Mouse (Mus musculus): ENCODE measurements at regions not wholly inside any gene's neighbourhood (a gene's known extent, or its start where the extent isn't known, plus 50 kb on each side); places are given as distances from the start of the nearest gene placed in this dataset.

GRCm38 (mm10) chr9:60931290-60931689 is 136.9 kb downstream of the Uaca start:
- no peak for ATAC-seq (replicated peaks)
- WGBS = 88% methylated on average over 1 of the region's 1 CpGs

GRCm38 (mm10) chr9:60936937-60937336 is 142.6 kb downstream of the Uaca start:
- H3K27ac ChIP-seq = no peak overlapping the region
- peaks cover 11% of the 10 kb centered on the region for H3K4me1 ChIP-seq
- WGBS = 90% methylated on average over 9 of the region's 9 CpGs
- H3K4me3 ChIP-seq = no peak overlapping the region
- no peaks in the 10 kb centered on the region for H3K27me3 ChIP-seq (replicated peaks)
- no peak for ATAC-seq (replicated peaks)
- H3K9me3 ChIP-seq = no peaks in the 10 kb centered on the region
- no peak overlapping the region for H3K4me2 ChIP-seq
- H3K36me3 ChIP-seq (replicated peaks) = no peaks in the 10 kb centered on the region
- no peak overlapping the region for H3K9ac ChIP-seq

More at GRCm38 (mm10) chr9:60931290-60931689, 136.9 kb downstream of the Uaca start:
- Histone ChIP-seq H3K27ac (no peak overlapping the region), H3K4me2 (no peak overlapping the region), H3K9me3 (no peaks in the 10 kb centered on the region), H3K4me3 (no peak overlapping the region), H3K4me1 (no peaks in the 10 kb centered on the region), H3K9ac (no peak overlapping the region), H3K36me3 (replicated peaks) (no peaks in the 10 kb centered on the region), H3K27me3 (replicated peaks) (no peaks in the 10 kb centered on the region)

- H3K27ac ChIP-seq = no peak overlapping the region
Measured at GRCm38 (mm10) chr9:60939858-60940804, 145.8 kb downstream of the Uaca start.

GRCm38 (mm10) chr9:60947363-60947762 is 153.0 kb downstream of the Uaca start:
- Histone ChIP-seq H3K4me3 (no peak overlapping the region), H3K27me3 (replicated peaks) (peaks cover 10% of the 10 kb centered on the region; the same call in 1 of the 2 replicates), H3K9me3 (no peaks in the 10 kb centered on the region), H3K4me2 (no peak overlapping the region), H3K9ac (no peak overlapping the region), H3K4me1 (peaks cover 20% of the 10 kb centered on the region), H3K36me3 (replicated peaks) (no peaks in the 10 kb centered on the region), H3K27ac (no peak overlapping the region)
- 70% methylated on average over 15 of the region's 15 CpGs for WGBS
- ATAC-seq (replicated peaks) = no peak

More at GRCm38 (mm10) chr9:60939858-60940804, 145.8 kb downstream of the Uaca start:
- peak; percentile 86 for ATAC-seq (replicated peaks)
- H3K4me2 ChIP-seq = peak overlapping the region; percentile 16; the same call in 1 of the 2 replicates
- no peaks in the 10 kb centered on the region for H3K36me3 ChIP-seq (replicated peaks)
- H3K9ac ChIP-seq = no peak overlapping the region
- peaks cover 9% of the 10 kb centered on the region; the same call in 1 of the 2 replicates for H3K27me3 ChIP-seq (replicated peaks)
- H3K4me3 ChIP-seq = no peak overlapping the region
- WGBS = 22% methylated on average over 18 of the region's 18 CpGs
- peaks cover 11% of the 10 kb centered on the region for H3K4me1 ChIP-seq
- H3K9me3 ChIP-seq = no peaks in the 10 kb centered on the region

- no peak overlapping the region for H3K9ac ChIP-seq
- no peaks in the 10 kb centered on the region for H3K36me3 ChIP-seq (replicated peaks)
- peaks cover 7% of the 10 kb centered on the region; the same call in 1 of the 2 replicates for H3K27me3 ChIP-seq (replicated peaks)
- no peaks in the 10 kb centered on the region for H3K9me3 ChIP-seq
- H3K4me3 ChIP-seq = no peak overlapping the region
- 67% methylated on average over 10 of the region's 10 CpGs for WGBS
- H3K4me1 ChIP-seq = peaks cover 20% of the 10 kb centered on the region
- H3K27ac ChIP-seq = no peak overlapping the region
- no peak overlapping the region for H3K4me2 ChIP-seq
- no peak for ATAC-seq (replicated peaks)
Measured at GRCm38 (mm10) chr9:60948531-60949070, 154.3 kb downstream of the Uaca start.

GRCm38 (mm10) chr9:60950161-60950560 is 155.8 kb downstream of the Uaca start:
- WGBS = 89% methylated on average over 5 of the region's 5 CpGs
- Histone ChIP-seq H3K9me3 (no peaks in the 10 kb centered on the region), H3K9ac (no peak overlapping the region), H3K4me3 (no peak overlapping the region), H3K27me3 (replicated peaks) (0 out of 2 replicates have a peak, but pooled peaks cover under 1% of the 10 kb centered on the region), H3K27ac (no peak overlapping the region), H3K4me1 (peaks cover 20% of the 10 kb centered on the region), H3K36me3 (replicated peaks) (no peaks in the 10 kb centered on the region), H3K4me2 (no peak overlapping the region)
- ATAC-seq (replicated peaks) = no peak

GRCm38 (mm10) chr9:60951071-60951561 is 156.8 kb downstream of the Uaca start:
- Histone ChIP-seq H3K27me3 (replicated peaks) (no peaks in the 10 kb centered on the region), H3K9ac (no peak overlapping the region), H3K27ac (peak overlapping the region; percentile 43), H3K4me3 (no peak overlapping the region), H3K9me3 (no peaks in the 10 kb centered on the region), H3K4me1 (peaks cover 20% of the 10 kb centered on the region), H3K4me2 (no peak overlapping the region), H3K36me3 (replicated peaks) (no peaks in the 10 kb centered on the region)
- peak; percentile 58; the same call in 1 of the 2 replicates for ATAC-seq (replicated peaks)
- 4% methylated on average over 10 of the region's 10 CpGs for WGBS

- ATAC-seq (replicated peaks) = no peak
- Histone ChIP-seq H3K4me2 (no peak overlapping the region), H3K27ac (no peak overlapping the region), H3K4me1 (no peaks in the 10 kb centered on the region), H3K9me3 (no peaks in the 10 kb centered on the region), H3K27me3 (replicated peaks) (no peaks in the 10 kb centered on the region), H3K9ac (no peak overlapping the region), H3K36me3 (replicated peaks) (no peaks in the 10 kb centered on the region), H3K4me3 (no peak overlapping the region)
- 55% methylated on average over 5 of the region's 5 CpGs for WGBS
Measured at GRCm38 (mm10) chr9:60957438-60957837, 163.1 kb downstream of the Uaca start.

GRCm38 (mm10) chr9:60959537-60959936 is 165.2 kb downstream of the Uaca start:
- Histone ChIP-seq H3K9ac (no peak overlapping the region), H3K4me3 (no peak overlapping the region), H3K36me3 (replicated peaks) (no peaks in the 10 kb centered on the region), H3K9me3 (no peaks in the 10 kb centered on the region), H3K4me1 (no peaks in the 10 kb centered on the region), H3K27me3 (replicated peaks) (no peaks in the 10 kb centered on the region), H3K4me2 (no peak overlapping the region), H3K27ac (no peak overlapping the region)
- WGBS = 92% methylated on average over 6 of the region's 6 CpGs
- no peak for ATAC-seq (replicated peaks)

GRCm38 (mm10) chr9:60962086-60962485 is 167.7 kb downstream of the Uaca start:
- no peak overlapping the region for H3K4me2 ChIP-seq
- no peak for ATAC-seq (replicated peaks)
- H3K36me3 ChIP-seq (replicated peaks) = no peaks in the 10 kb centered on the region
- no peaks in the 10 kb centered on the region for H3K4me1 ChIP-seq
- no peaks in the 10 kb centered on the region for H3K9me3 ChIP-seq
- no peak overlapping the region for H3K4me3 ChIP-seq
- WGBS = 81% methylated on average over 4 of the region's 4 CpGs
- no peaks in the 10 kb centered on the region for H3K27me3 ChIP-seq (replicated peaks)
- H3K9ac ChIP-seq = no peak overlapping the region
- H3K27ac ChIP-seq = no peak overlapping the region

GRCm38 (mm10) chr9:60965641-60966040 is 171.3 kb downstream of the Uaca start:
- no peak overlapping the region for H3K4me2 ChIP-seq
- H3K9ac ChIP-seq = no peak overlapping the region
- no peaks in the 10 kb centered on the region for H3K9me3 ChIP-seq
- no peak for ATAC-seq (replicated peaks)
- no peak overlapping the region for H3K27ac ChIP-seq
- no peaks in the 10 kb centered on the region for H3K36me3 ChIP-seq (replicated peaks)
- 100% methylated on average over 1 of the region's 1 CpGs for WGBS
- no peaks in the 10 kb centered on the region for H3K4me1 ChIP-seq
- no peak overlapping the region for H3K4me3 ChIP-seq
- no peaks in the 10 kb centered on the region; the same call in 1 of the 2 replicates for H3K27me3 ChIP-seq (replicated peaks)

GRCm38 (mm10) chr9:60968281-60969031 is 174.1 kb downstream of the Uaca start:
- Histone ChIP-seq H3K36me3 (replicated peaks) (no peaks in the 10 kb centered on the region), H3K27me3 (replicated peaks) (no peaks in the 10 kb centered on the region; the same call in 1 of the 2 replicates), H3K9ac (no peak overlapping the region), H3K4me1 (no peaks in the 10 kb centered on the region), H3K4me2 (no peak overlapping the region), H3K27ac (no peak overlapping the region), H3K4me3 (no peak overlapping the region), H3K9me3 (no peaks in the 10 kb centered on the region)
- 53% methylated on average over 4 of the region's 4 CpGs for WGBS
- ATAC-seq (replicated peaks) = no peak
